Comparison of ENCODE assay signal across 23 mouse cellular contexts in the genomic region with DNA sequence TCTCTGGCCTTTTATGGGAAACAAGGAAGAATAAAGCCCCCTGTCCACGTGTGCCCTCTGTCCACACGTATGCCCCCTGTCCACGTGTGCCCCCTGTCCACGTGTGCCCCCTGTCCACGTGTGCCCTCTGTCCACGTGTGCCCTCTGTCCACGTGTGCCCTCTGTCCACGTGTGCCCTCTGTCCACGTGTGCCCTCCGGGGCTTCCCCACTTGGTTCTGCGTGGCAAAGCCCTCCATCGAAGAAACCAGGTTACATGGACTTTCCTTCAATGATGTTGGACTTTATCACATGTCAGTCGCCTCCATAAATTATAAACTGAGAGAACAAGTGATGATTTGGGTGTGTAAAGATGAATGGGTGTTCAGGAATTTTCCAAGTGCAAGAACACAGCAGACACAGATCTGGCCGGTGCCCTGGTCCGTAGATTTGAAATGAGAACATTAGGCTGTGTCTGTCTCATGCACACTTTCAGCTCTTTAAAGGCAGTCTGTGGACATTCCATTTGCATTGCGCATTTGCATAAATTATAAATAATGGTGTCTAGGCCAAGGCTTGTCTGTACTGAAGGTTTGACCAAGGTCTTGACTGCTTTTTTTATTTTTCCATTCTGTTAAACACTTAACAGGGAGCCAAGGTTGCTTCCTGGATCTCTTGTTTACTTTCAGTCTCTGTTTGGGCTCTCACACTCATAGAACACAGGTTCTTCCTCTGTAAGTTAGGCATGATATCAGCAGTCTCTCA.
"Had no signal": no experiment of that assay in that cellular context is flagged by ENCODE, and none has a peak within 500 bp of the region (broad histone marks: within the 10 kb centered on the region; RNA-seq: fewer than 3 reads in every experiment).

No protein-coding gene starts in this region.

- H3K4me3 ChIP-seq: gastrocnemius, adult 2 months; heart, adult 2 months; heart, embryonic 13.5 days; heart, embryonic 15.5 days; hindbrain, embryonic 13.5 days; hindbrain, embryonic 15.5 days; limb, embryonic 13.5 days; limb, embryonic 15.5 days; liver, embryonic 12.5 days had no signal

- H3K9me3 ChIP-seq: heart, embryonic 15.5 days; hindbrain, embryonic 13.5 days; hindbrain, embryonic 15.5 days; limb, embryonic 13.5 days; limb, embryonic 15.5 days had no signal

- H3K27ac ChIP-seq: gastrocnemius, adult 2 months; heart, adult 2 months; heart, embryonic 13.5 days; heart, embryonic 15.5 days; hindbrain, embryonic 13.5 days; hindbrain, embryonic 15.5 days; hindbrain, postnatal 0 days; limb, embryonic 13.5 days; limb, embryonic 15.5 days; liver, embryonic 12.5 days had no signal

- H3K27me3 ChIP-seq: heart, embryonic 13.5 days; heart, embryonic 15.5 days; hindbrain, embryonic 13.5 days; hindbrain, embryonic 15.5 days; limb, embryonic 13.5 days; limb, embryonic 15.5 days; liver, embryonic 12.5 days had no signal

- H3K9ac ChIP-seq: heart, embryonic 13.5 days; heart, embryonic 15.5 days; hindbrain, embryonic 13.5 days; hindbrain, embryonic 15.5 days; limb, embryonic 13.5 days; limb, embryonic 15.5 days; liver, embryonic 12.5 days had no signal

- H3K36me3 ChIP-seq: heart, embryonic 13.5 days; heart, embryonic 15.5 days; hindbrain, embryonic 13.5 days; hindbrain, embryonic 15.5 days; limb, embryonic 13.5 days; limb, embryonic 15.5 days; liver, embryonic 12.5 days had no signal

- ATAC-seq: hindbrain, postnatal 0 days; intestine, embryonic 16.5 days; liver, embryonic 12.5 days had no signal

- H3K4me1 ChIP-seq: heart, embryonic 13.5 days; heart, embryonic 15.5 days; liver, embryonic 12.5 days had no signal

- DNase-seq: gastrocnemius, adult 2 months; gastrocnemius, postnatal 14 days; gastrocnemius, postnatal 36 days; heart, adult 11 months; heart, adult 2 months; heart, postnatal 14 days; heart, postnatal 36 days; kidney, adult 11 months; kidney, adult 8-10 months; kidney, postnatal 25 days; layer of hippocampus, adult 9-11 months; layer of hippocampus, postnatal 36 days; left cerebral cortex, postnatal 4 days had no signal

- H3K4me2 ChIP-seq: heart, embryonic 11.5 days; heart, embryonic 13.5 days; heart, embryonic 15.5 days; hindbrain, embryonic 13.5 days; hindbrain, embryonic 15.5 days; limb, embryonic 13.5 days; limb, embryonic 15.5 days; liver, embryonic 12.5 days had no signal
